Mouse (Mus musculus): ENCODE data around the gene Mob1b. TPM values are rescaled to one million over a fixed set of nuclear protein-coding genes. Genes with fewer than 3 reads are reported as not detected.

Mob1b gene
- 11.8 and 12.3 TPM in 2 replicates for polyA plus RNA-seq (2016; fragmentation: Nextera tagmentation; extraction: Ambion mirVana)

DNA sequence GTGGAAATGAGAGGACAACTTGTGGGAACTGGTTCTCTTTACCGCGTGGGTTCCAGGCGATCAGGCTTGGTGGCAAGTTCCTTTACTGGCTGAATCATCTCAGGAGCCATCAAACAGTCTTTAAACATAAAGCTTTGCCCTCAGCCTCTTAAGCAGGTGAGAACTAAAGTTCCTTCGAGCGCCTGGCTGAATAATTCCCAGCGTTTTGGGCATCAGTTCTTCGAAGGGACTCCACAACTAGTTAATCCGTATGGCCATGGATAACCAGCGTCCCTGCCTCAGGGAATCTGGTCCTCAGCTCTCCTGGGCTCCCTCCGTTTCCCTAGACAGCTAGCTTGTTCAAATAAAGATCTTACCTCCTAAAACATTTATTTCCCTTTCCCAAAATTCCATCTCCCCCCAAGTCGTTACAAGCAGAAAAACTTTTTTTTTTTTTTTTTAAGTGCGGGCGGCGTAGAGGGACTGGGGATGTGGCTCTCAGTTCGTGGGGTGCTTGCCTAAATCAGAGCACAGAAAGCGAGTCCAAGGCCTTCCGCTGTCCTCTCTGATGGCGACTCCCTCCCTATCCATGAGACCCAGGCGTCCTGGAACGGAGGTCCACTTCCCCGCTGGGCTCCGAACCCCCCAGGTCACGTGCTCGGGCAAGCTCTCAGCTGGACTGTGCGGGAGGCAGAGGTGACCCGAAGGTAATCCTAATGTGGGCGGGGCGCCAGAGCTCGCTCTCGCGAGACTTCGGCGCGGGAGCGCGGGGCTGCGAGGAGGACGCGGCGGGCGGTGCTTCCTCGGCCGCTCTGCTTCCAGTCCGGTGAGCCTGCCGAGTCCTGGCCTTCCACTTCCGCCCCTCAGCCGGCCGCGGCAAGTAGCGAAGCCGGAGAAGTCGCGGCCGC, at the start of gene Mob1b:
Gene Mob1b (plus strand): TSS at position 740 of the 887 bp plus-strand sequence.
- peak; percentile 97 for DNase-seq (ENCODE audit: low spot score)
- H3K27ac ChIP-seq = peak within 1 kb of the TSS; percentile 95
- H3K4me3 ChIP-seq = peak within 1 kb of the TSS; percentile 96
- H3K9me3 ChIP-seq (replicated peaks) = no peaks in the 10 kb centered on the region
- no peaks in the 10 kb centered on the region for H3K27me3 ChIP-seq (ENCODE audit: low read depth, poor library complexity, severe bottlenecking)
- H3K36me3 ChIP-seq = no peaks in the 10 kb centered on the region
- H3K4me1 ChIP-seq = peaks cover 15% of the 10 kb centered on the region
- 1% methylated on average over 54 of the region's 54 CpGs for WGBS

DNA sequence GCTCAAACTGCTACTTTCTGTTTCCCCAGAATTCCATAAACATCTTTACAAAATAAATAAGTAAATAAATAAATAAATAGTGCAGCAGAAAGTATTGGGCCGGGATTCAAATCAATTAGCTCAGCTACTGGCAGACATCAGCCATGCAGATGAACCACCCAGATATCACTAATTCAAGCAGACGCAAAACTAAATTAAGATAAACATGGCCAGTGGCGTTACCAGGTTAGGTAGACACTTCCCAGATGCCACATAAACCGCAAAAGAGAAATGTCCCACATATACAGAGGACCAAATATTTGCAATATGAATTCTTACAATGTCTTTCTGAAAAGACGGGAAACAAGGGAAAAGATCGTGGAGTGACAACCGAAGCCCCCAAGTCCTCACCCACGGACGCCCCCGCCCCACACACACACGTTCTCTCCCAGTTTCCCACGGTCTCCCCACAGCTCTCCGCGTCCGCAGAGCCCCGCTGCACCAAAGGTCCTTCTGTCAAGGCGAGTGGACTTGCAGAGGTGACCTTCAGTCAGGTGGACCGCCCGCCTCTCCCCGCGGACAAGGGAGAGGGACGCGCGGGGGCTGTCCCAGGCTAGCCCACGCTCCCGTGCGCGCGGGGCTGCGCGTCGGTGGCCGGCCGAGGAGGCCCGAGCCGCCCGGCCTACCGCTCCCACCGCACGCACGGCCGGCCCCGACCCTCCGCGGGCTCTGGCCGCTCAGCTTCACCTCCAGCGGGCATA, 45.8 kb upstream of the Mob1b start:
- H3K4me1 ChIP-seq = peaks cover 39% of the 10 kb centered on the region
- peak overlapping the region; percentile 99 for H3K27ac ChIP-seq
- H3K27me3 ChIP-seq (ENCODE audit: low read depth, poor library complexity, severe bottlenecking) = no peaks in the 10 kb centered on the region
- DNase-seq (ENCODE audit: low spot score) = no peak
- WGBS = under 1% methylated on average over 46 of the region's 47 CpGs
- no peaks in the 10 kb centered on the region for H3K9me3 ChIP-seq (replicated peaks)
- peak overlapping the region; percentile 96 for H3K4me3 ChIP-seq
- peaks cover 37% of the 10 kb centered on the region for H3K36me3 ChIP-seq

DNA sequence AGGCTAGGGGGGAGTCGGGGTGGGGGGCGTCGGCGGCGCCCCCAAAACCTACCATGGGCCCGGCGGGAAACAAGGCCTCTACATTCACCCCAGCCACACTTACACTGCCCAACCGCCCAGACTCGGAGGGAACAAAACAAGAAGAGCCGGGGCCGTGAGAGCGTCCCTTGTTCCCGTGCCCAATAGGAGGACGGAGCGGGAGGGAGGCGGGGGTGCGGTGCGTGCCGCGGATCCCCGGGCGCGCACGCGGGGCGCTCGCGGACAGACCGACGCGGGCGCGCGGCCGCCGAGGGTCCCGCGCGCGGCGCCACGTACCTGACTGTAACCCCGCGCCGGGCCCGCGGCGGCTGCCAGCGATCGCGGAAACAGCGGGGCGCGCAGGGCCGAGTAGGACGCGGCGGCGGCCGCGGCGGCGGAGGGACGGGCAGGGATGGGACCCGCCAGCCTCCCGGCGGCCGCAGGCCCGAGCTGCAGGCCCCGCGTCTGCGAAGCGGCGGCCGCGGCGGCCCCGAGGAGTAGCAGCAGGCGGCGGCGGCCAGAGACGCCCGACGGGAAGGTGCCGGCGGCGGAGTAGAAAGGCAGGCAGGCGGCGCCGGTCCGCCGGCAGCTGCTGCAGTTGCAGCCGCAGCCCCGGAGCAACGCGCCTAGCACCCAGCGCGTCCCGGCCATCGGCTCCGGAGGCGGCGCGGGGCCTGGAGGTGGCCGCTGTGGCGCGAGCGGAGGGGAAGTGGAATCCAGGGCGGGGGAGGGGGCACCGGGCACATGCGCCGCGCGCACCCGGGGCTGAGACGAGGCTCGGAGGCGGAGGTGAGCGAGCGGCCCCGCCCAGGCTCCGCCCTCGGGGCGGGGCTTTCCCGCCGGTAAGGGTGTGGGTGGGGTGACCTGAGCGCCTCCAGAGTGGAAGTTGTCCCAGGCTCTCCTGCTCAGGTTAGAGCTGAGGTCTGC, 44.9 kb upstream of the Mob1b start, which contains the start of gene Grsf1:
Gene Grsf1 (minus strand): TSS at position 729 of the 945 bp plus-strand sequence.
- peaks cover 39% of the 10 kb centered on the region for H3K4me1 ChIP-seq

DNA sequence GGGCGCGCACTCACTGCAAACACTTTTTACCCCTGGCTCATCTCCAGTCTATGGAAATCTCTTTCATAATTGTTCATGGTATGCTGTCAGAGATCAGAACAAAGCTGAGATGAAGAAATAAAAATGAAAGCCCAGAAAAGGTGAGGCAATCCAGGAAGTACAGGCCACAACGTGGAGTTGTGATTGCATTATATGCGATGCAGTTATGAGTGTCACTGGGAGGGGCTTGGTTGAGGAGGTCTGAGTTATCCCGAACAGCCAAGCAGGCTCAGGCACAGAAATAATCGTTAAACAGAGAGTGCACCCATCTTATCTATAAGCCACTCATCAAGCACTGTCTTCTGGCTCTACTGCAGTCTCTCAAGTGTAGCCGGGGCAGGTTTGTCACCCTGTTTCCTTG, 41.7 kb upstream of the Mob1b start:
- WGBS = 50% methylated on average over 7 of the region's 7 CpGs
- H3K4me3 ChIP-seq = no peak overlapping the region
- DNase-seq (ENCODE audit: low spot score) = no peak
- no peaks in the 10 kb centered on the region for H3K27me3 ChIP-seq (ENCODE audit: low read depth, poor library complexity, severe bottlenecking)
- no peak overlapping the region for H3K27ac ChIP-seq
- no peaks in the 10 kb centered on the region for H3K36me3 ChIP-seq
- no peaks in the 10 kb centered on the region for H3K9me3 ChIP-seq (replicated peaks)
- H3K4me1 ChIP-seq = peaks cover 33% of the 10 kb centered on the region

More for the DNA sequence above, 44.9 kb upstream of the Mob1b start, which contains the start of gene Grsf1:
- DNase-seq (ENCODE audit: low spot score) = peak; percentile 94
- Histone ChIP-seq H3K4me3 (peak within 1 kb of the TSS; percentile 96), H3K9me3 (replicated peaks) (no peaks in the 10 kb centered on the region), H3K27ac (peak within 1 kb of the TSS; percentile 99), H3K36me3 (peaks cover 29% of the 10 kb centered on the region), H3K27me3 (ENCODE audit: low read depth, poor library complexity, severe bottlenecking) (no peaks in the 10 kb centered on the region)
- 2% methylated on average over 122 of the region's 127 CpGs for WGBS

DNA sequence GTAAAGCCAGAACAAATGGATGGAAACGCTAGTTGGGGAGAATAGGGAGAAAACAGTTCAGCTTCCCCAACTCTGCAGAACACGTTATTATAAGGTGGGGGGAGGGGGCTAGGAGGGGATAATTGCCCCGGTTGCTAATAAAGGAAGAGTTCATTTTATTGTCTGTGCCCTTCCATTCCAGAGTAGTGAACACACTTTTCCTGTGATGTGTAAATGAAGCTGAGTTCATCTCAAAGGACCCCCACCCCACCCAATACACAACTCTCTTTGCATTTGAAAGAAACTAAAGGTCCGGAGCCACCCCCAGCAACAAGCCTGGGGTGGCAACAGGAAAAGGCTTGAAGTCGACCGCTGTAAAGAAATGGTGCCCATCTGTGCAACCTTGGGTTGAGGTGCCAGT, 41.3 kb upstream of the Mob1b start:
- 10% methylated on average over 6 of the region's 6 CpGs for WGBS
- no peak for DNase-seq (ENCODE audit: low spot score)
- Histone ChIP-seq H3K4me3 (no peak overlapping the region), H3K36me3 (no peaks in the 10 kb centered on the region), H3K27me3 (ENCODE audit: low read depth, poor library complexity, severe bottlenecking) (no peaks in the 10 kb centered on the region), H3K9me3 (replicated peaks) (no peaks in the 10 kb centered on the region), H3K27ac (no peak overlapping the region), H3K4me1 (peaks cover 29% of the 10 kb centered on the region)

DNA sequence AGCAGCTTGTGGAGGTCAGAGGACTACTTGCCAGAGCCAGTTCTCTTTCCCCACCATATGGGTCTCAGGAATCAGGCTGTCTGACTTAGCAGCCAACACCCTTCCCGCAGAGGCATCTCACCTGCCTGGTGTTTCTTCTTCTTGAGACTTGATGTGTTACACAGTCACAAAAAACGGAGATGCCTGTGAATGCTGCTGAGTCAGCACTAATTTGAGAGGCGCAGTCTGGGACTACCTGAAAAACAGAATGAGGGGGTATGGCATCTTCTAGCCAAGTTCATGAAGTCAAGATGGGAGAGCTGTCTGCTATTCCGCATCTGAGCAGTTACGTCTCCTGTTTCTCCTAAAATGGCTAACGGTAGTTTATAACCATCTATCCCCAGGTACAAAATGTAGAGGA, 40.1 kb upstream of the Mob1b start:
- no peaks in the 10 kb centered on the region for H3K9me3 ChIP-seq (replicated peaks)
- WGBS = 87% methylated on average over 6 of the region's 6 CpGs

DNA sequence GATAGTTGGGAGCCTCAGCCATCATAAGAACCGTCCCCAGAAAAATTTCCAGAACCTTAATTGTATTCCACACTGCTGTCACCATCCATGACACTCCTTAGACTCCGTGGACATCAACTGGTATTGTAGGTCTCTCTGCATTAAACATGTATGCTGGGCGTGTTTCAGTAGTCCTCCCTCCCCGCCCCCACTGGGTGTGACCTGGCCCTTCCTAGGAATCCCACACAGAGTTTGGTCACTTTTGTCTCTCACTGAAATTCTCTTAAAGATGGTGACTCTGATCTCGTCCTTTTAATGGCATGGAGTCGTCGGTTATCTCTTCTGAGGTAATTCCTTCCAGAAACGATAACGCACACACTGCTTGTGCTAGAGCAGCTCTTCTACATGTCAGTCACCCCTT, 36.9 kb upstream of the Mob1b start:
- Histone ChIP-seq H3K27me3 (ENCODE audit: low read depth, poor library complexity, severe bottlenecking) (peaks cover 17% of the 10 kb centered on the region; the same call in 1 of the 2 replicates), H3K27ac (no peak overlapping the region), H3K4me3 (no peak overlapping the region), H3K36me3 (no peaks in the 10 kb centered on the region), H3K9me3 (replicated peaks) (no peaks in the 10 kb centered on the region), H3K4me1 (peaks cover 16% of the 10 kb centered on the region)
- 71% methylated on average over 9 of the region's 9 CpGs for WGBS
- DNase-seq (ENCODE audit: low spot score) = no peak

More for the DNA sequence above, 40.1 kb upstream of the Mob1b start:
- peaks cover 11% of the 10 kb centered on the region; the same call in 1 of the 2 replicates for H3K27me3 ChIP-seq (ENCODE audit: low read depth, poor library complexity, severe bottlenecking)
- H3K4me1 ChIP-seq = peaks cover 27% of the 10 kb centered on the region
- H3K4me3 ChIP-seq = no peak overlapping the region
- no peak for DNase-seq (ENCODE audit: low spot score)
- no peak overlapping the region for H3K27ac ChIP-seq
- no peaks in the 10 kb centered on the region for H3K36me3 ChIP-seq

DNA sequence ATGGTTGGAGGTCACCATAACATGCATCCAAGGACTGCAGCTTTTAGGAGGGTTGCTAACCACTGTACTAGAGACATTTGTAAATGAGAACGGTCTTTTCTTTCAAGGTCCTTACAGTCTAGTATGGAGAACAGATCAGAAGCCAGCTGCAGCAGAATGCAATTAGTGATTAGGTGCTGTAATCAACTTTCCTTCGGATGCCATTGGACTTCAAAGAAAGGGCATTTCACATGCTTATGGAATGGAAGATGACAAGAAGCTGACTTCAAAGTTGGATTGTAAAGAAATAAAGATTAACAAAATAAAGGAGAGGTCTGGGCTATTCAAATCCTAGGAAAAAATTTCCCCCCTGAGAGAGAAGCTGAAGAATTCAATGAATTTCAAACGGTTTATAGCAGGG, 36.4 kb upstream of the Mob1b start:
- Histone ChIP-seq H3K36me3 (no peaks in the 10 kb centered on the region), H3K27me3 (ENCODE audit: low read depth, poor library complexity, severe bottlenecking) (peaks cover 17% of the 10 kb centered on the region; the same call in 1 of the 2 replicates), H3K4me1 (peaks cover 10% of the 10 kb centered on the region), H3K4me3 (no peak overlapping the region), H3K27ac (no peak overlapping the region), H3K9me3 (replicated peaks) (no peaks in the 10 kb centered on the region)
- 14% methylated on average over 3 of the region's 3 CpGs for WGBS
- DNase-seq (ENCODE audit: low spot score) = no peak

DNA sequence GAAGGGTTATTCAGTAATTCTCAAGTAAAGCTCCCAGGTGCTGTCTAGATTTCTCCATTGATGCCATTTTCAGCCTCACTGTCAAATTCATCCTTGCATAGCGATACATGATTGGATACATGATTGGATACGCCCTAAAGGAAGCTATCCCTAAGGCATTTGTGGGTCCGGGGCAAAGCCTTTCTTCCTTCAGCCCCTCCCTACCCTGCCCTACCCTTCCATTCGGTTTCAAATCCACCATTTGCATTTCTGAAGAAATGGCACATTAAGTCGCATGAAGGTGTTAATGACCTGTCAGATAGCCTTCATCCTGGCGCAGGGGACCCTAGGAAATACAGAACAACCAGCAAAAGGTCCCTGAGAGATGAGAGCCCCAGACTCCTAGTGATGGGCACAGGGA, 35.3 kb upstream of the Mob1b start:
- Histone ChIP-seq H3K4me3 (no peak overlapping the region), H3K36me3 (no peaks in the 10 kb centered on the region), H3K27ac (no peak overlapping the region), H3K9me3 (replicated peaks) (no peaks in the 10 kb centered on the region), H3K4me1 (peaks cover 5% of the 10 kb centered on the region), H3K27me3 (ENCODE audit: low read depth, poor library complexity, severe bottlenecking) (peaks cover 17% of the 10 kb centered on the region; the same call in 1 of the 2 replicates)
- DNase-seq (ENCODE audit: low spot score) = no peak
- WGBS = 6% methylated on average over 6 of the region's 6 CpGs

DNA sequence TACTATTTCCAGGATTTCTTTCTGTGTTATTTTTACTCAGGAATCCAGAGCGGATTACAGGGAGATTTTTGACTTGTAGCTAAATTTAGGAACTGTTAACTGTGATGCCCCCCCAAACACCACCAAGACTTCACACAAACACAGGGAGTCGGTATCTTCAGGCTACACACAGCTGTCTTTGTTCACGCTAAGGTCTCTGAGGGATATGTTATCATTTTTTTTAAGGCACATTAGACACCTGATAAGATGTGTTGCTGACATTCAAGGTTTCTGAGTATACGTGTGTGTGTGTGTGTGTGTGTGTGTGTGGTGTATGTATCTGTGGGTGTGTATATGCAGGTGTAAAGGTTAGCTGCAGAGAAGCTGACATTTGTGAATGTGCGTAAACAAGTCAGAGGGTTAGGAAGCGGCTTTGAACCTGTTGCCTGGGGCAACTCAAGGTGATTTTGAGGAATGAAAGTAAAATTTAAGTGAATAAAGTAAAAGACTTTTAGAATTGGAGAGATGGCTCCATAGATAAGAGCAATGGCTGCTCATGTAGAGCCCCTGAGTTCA, 34.8 kb upstream of the Mob1b start:
- no peaks in the 10 kb centered on the region for H3K9me3 ChIP-seq (replicated peaks)
- H3K4me1 ChIP-seq = peaks cover 5% of the 10 kb centered on the region
- WGBS = 59% methylated on average over 6 of the region's 6 CpGs
- peaks cover 17% of the 10 kb centered on the region; the same call in 1 of the 2 replicates for H3K27me3 ChIP-seq (ENCODE audit: low read depth, poor library complexity, severe bottlenecking)
- H3K27ac ChIP-seq = no peak overlapping the region
- DNase-seq (ENCODE audit: low spot score) = no peak
- H3K4me3 ChIP-seq = no peak overlapping the region
- H3K36me3 ChIP-seq = no peaks in the 10 kb centered on the region

DNA sequence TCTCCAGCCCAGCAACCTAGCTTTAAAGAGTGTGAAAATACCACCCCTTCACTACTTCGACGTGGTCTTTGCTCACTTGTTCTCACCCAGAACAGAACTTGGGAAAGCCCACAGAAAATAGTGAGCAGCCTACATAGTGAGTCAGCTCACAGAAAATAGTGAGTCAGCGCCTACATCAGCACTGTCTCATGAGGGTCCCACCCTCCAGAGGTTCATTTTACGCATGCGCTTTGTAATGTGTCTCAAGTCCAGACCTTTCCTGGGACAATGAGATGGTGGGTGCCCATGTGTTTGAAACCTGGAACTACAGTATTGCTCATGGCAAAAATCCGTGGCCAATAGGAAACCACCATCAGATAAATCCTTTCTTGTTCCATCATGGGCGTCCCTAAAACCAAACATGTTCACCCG, 32.7 kb upstream of the Mob1b start:
- 85% methylated on average over 8 of the region's 8 CpGs for WGBS
- no peak for DNase-seq (ENCODE audit: low spot score)
- Histone ChIP-seq H3K9me3 (replicated peaks) (no peaks in the 10 kb centered on the region), H3K4me1 (peaks cover 5% of the 10 kb centered on the region), H3K27ac (no peak overlapping the region), H3K4me3 (no peak overlapping the region), H3K36me3 (no peaks in the 10 kb centered on the region), H3K27me3 (ENCODE audit: low read depth, poor library complexity, severe bottlenecking) (peaks cover 17% of the 10 kb centered on the region; the same call in 1 of the 2 replicates)

Data from limb, embryonic 10.5 days (tissue).